Mouse (Mus musculus): ENCODE data around the gene Nell2. TPM values are rescaled to one million over a fixed set of nuclear protein-coding genes. Genes with fewer than 3 reads are reported as not detected.

The Nell2 gene
- total and polyA plus RNA-seq, 3 experiments: not detected

DNA sequence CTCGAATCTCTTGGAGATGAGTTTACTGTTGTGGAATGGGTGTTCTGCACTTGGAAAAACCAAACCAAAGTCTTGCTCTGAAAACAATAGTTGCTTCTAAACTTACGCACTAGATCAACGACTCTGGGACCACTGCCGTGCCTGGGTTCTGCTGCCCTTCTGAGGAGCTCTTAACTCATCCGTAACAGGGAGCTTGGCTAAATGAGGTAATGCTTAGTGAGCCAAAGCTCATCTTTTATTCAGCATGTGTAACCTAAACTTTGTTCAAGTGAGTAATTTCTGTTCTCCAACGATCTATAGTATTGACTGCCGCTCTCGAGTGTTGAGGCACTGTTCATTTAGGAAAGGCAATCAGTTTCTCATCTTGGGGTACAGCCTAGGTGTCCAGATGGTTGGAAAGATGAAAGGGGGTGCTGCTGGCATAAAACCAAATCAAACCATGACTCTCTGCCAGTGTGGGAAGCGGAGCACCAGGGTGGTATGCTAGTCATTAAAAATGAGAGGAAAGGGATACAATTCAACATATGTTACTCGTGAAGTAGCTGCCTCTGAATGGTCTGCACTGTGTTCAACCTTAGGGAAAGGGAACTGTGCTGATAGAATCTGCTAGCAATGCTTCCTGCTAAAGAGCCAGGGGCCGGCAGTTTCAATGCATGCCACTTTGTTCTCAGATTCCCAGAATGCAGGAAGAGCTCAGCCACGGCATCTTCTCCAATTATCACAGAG is 311.6 kb downstream of the Nell2 start:
- no peak for DNase-seq (ENCODE audit: extremely low read depth)
- peaks cover 69% of the 10 kb centered on the region for H3K9me3 ChIP-seq (replicated peaks; ENCODE audit: low read length)
- dilution Hi-C loops (cut with MboI; ENCODE audit: extremely low pct_ligation_motif_present, extremely low pct_unique_long_range_greater_than_20kb, low sequenced_read_pairs) (no loop called here), in situ Hi-C loops (cut with MboI; ENCODE audit: low pct_ligation_motif_present, low pct_unique_long_range_greater_than_20kb, low sequenced_read_pairs) (no loop called here)
- H3K9ac ChIP-seq (ENCODE audit: insufficient read depth, low read depth): no peak overlapping the region
- no peak overlapping the region for H3K4me2 ChIP-seq (ENCODE audit: insufficient read depth, low read depth, poor library complexity, severe bottlenecking)
- no peaks in the 10 kb centered on the region for H3K79me2 ChIP-seq (replicated peaks; ENCODE audit: control insufficient read depth, extremely low read depth, insufficient read depth, poor library complexity, severe bottlenecking)
- H3K27ac ChIP-seq (ENCODE audit: insufficient read depth, low read depth): no peak overlapping the region
- no peaks in the 10 kb centered on the region for H3K27me3 ChIP-seq (replicated peaks)
- H3K4me1 ChIP-seq (ENCODE audit: control insufficient read depth in 1 of 2, insufficient read depth in 2 of 2): no peaks in the 10 kb centered on the region
- no peak overlapping the region for H3K4me3 ChIP-seq (replicated peaks in 1 of 3; ENCODE audit: low read depth in 2 of 3, low read length in 2 of 3, poor library complexity in 1 of 3)
- H3K36me3 ChIP-seq (replicated peaks in 1 of 2; ENCODE audit: control insufficient read depth in 1 of 2, insufficient read depth in 1 of 2, low read length in 1 of 2): no peaks in the 10 kb centered on the region
- TF ChIP-seq RCOR1 (conservative IDR thresholded peaks at IDR 0.05; ENCODE audit: low read depth, low read length): no peak
- TF ChIP-seq GABPA (IDR thresholded peaks at IDR 0.05; ENCODE audit: insufficient replicate concordance, low read depth, low read length): no peak
- no peak for TF ChIP-seq TBP (conservative IDR thresholded peaks at IDR 0.05; ENCODE audit: low read depth, low read length)
- no peak for TF ChIP-seq BHLHE40 (IDR thresholded peaks at IDR 0.05; ENCODE audit: low read depth, low read length)
- no peak for TF ChIP-seq NRF1 (IDR thresholded peaks at IDR 0.05; ENCODE audit: low read depth, low read length)
- TF ChIP-seq CHD1 (IDR thresholded peaks at IDR 0.05; ENCODE audit: low read depth, low read length): no peak
- TF ChIP-seq TCF12 (IDR thresholded peaks at IDR 0.05; ENCODE audit: low read depth, low read length): no peak
- TF ChIP-seq SMC3 (IDR thresholded peaks at IDR 0.05; ENCODE audit: low read depth, low read length): no peak
- TF ChIP-seq SIN3A (IDR thresholded peaks at IDR 0.05; ENCODE audit: low read length): no peak
- TF ChIP-seq MXI1 (IDR thresholded peaks at IDR 0.05; ENCODE audit: low read depth, low read length): no peak
- TF ChIP-seq ZMIZ1 (IDR thresholded peaks at IDR 0.05; ENCODE audit: low read depth, low read length): no peak
- TF ChIP-seq NELFE (IDR thresholded peaks at IDR 0.05; ENCODE audit: low read depth, low read length): no peak
- no peak for TF ChIP-seq EP300 (IDR thresholded peaks at IDR 0.05; ENCODE audit: low read length)
- no peak for TF ChIP-seq UBTF (IDR thresholded peaks at IDR 0.05; ENCODE audit: low read depth, low read length)
- TF ChIP-seq ZC3H11A (IDR thresholded peaks at IDR 0.05; ENCODE audit: low read depth, low read length): no peak
- no peak for TF ChIP-seq ETS1 (conservative IDR thresholded peaks at IDR 0.05; ENCODE audit: low read depth, low read length)
- TF ChIP-seq HCFC1 (IDR thresholded peaks at IDR 0.05; ENCODE audit: low read depth, low read length): no peak
- TF ChIP-seq MAZ (IDR thresholded peaks at IDR 0.05; ENCODE audit: low read depth, low read length): no peak

GRCm38 (mm10) chr15:95210551-95210950 is 317.8 kb downstream of the Nell2 start:
- H3K4me3 ChIP-seq (replicated peaks in 1 of 3; ENCODE audit: low read depth in 2 of 3, low read length in 2 of 3, poor library complexity in 1 of 3): no peak overlapping the region
- no peak for TF ChIP-seq NRF1 (IDR thresholded peaks at IDR 0.05; ENCODE audit: low read depth, low read length)
- TF ChIP-seq MAZ (IDR thresholded peaks at IDR 0.05; ENCODE audit: low read depth, low read length): no peak
- no peak for TF ChIP-seq ZC3H11A (IDR thresholded peaks at IDR 0.05; ENCODE audit: low read depth, low read length)
- no peak for TF ChIP-seq MYC (IDR thresholded peaks at IDR 0.05; ENCODE audit: low read depth, low read length)
- TF ChIP-seq UBTF (IDR thresholded peaks at IDR 0.05; ENCODE audit: low read depth, low read length): no peak
- no peak for TF ChIP-seq CHD1 (IDR thresholded peaks at IDR 0.05; ENCODE audit: low read depth, low read length)
- TF ChIP-seq POLR2AphosphoS2 (IDR thresholded peaks at IDR 0.05; ENCODE audit: low read depth, low read length): no peak
- no peak for TF ChIP-seq MAX (IDR thresholded peaks at IDR 0.05; ENCODE audit: low read length)
- in situ Hi-C loops (cut with MboI; ENCODE audit: low pct_ligation_motif_present, low pct_unique_long_range_greater_than_20kb, low sequenced_read_pairs) (no loop called here), dilution Hi-C loops (cut with MboI; ENCODE audit: extremely low pct_ligation_motif_present, extremely low pct_unique_long_range_greater_than_20kb, low sequenced_read_pairs) (no loop called here)
- H3K4me2 ChIP-seq (ENCODE audit: insufficient read depth, low read depth, poor library complexity, severe bottlenecking): no peak overlapping the region
- H3K79me2 ChIP-seq (replicated peaks; ENCODE audit: control insufficient read depth, extremely low read depth, insufficient read depth, poor library complexity, severe bottlenecking): no peaks in the 10 kb centered on the region
- no peak for DNase-seq (ENCODE audit: extremely low read depth)
- no peaks in the 10 kb centered on the region for H3K27me3 ChIP-seq (replicated peaks)
- no peak overlapping the region for H3K27ac ChIP-seq (ENCODE audit: insufficient read depth, low read depth)
- H3K9ac ChIP-seq (ENCODE audit: insufficient read depth, low read depth): no peak overlapping the region
- no peaks in the 10 kb centered on the region for H3K36me3 ChIP-seq (replicated peaks in 1 of 2; ENCODE audit: control insufficient read depth in 1 of 2, insufficient read depth in 1 of 2, low read length in 1 of 2)
- no peaks in the 10 kb centered on the region for H3K4me1 ChIP-seq (ENCODE audit: control insufficient read depth in 1 of 2, insufficient read depth in 2 of 2)
- H3K9me3 ChIP-seq (replicated peaks; ENCODE audit: low read length): peaks cover 47% of the 10 kb centered on the region

Measured in CH12.LX (cell line).